Mouse (Mus musculus) v-Abl transformed pro-B cells (cell line): ENCODE results near the gene Myh7b.
"Not testable (repeated sequence)": the region's sequence is repeated elsewhere in the genome, so short reads cannot be mapped to it uniquely, and the experiment has no call there.

Experiments used
- in situ Hi-C, 2 experiments: fragments of 400-800 bp; cut with MboI; formaldehyde crosslinking; loops; one replicate each; pipeline ENCODE4 v1.15.1; 2025; ENCODE audit not compliant: unreplicated experiment in 2 of 2

Myh7b gene

GRCm38 (mm10) chr2:155595516-155595915 is 15.5 kb upstream of the Myh7b start:
- in situ Hi-C loops = loop anchor here in 1 of 2 experiments (10.0 kb wide), 1 partner anchor 521 kb away; the partner anchor contains the start of gene Ahcy

GRCm38 (mm10) chr2:155603707-155604106 is 7.3 kb upstream of the Myh7b start:
- in situ Hi-C loops = no loop called here

- in situ Hi-C loops = no loop called here
These were observed 6.3 kb upstream of the Myh7b start for GRCm38 (mm10) chr2:155604560-155605235.

- in situ Hi-C loops = not testable (repeated sequence)
These were observed 5.8 kb upstream of the Myh7b start for GRCm38 (mm10) chr2:155605236-155605589.

- in situ Hi-C loops = no loop called here
These were observed 4.7 kb upstream of the Myh7b start for GRCm38 (mm10) chr2:155606360-155606759.

- in situ Hi-C loops = no loop called here
These were observed 980 bp downstream of the Myh7b start for GRCm38 (mm10) chr2:155611834-155612550.

GRCm38 (mm10) chr2:155613326-155613755 is 2.3 kb downstream of the Myh7b start:
- in situ Hi-C loops = no loop called here

- in situ Hi-C loops = no loop called here
These were observed 2.9 kb downstream of the Myh7b start for GRCm38 (mm10) chr2:155613953-155614352.

GRCm38 (mm10) chr2:155616971-155617370 is 6.0 kb downstream of the Myh7b start:
- in situ Hi-C loops = loop anchor here (5.0 kb wide), 2 partner anchors 100 to 105 kb away; partner anchors contain the start of genes Acss2 (in 1 of the 2) and Ggt7 (in 1 of the 2)

GRCm38 (mm10) chr2:155619817-155620216 is 8.8 kb downstream of the Myh7b start:
- in situ Hi-C loops = loop anchor here (5.0 kb wide), 2 partner anchors 103 to 108 kb away; partner anchors contain the start of genes Acss2 (in 1 of the 2) and Ggt7 (in 1 of the 2)

GRCm38 (mm10) chr2:155622606-155623005 is 11.6 kb downstream of the Myh7b start:
- in situ Hi-C loops = no loop called here

- in situ Hi-C loops = no loop called here
These were observed 13.0 kb downstream of the Myh7b start for GRCm38 (mm10) chr2:155623996-155624395.

- in situ Hi-C loops = no loop called here
These were observed 13.7 kb downstream of the Myh7b start for GRCm38 (mm10) chr2:155624730-155625129.

- in situ Hi-C loops = no loop called here
These were observed 15.3 kb downstream of the Myh7b start for GRCm38 (mm10) chr2:155626277-155626676.

- in situ Hi-C loops = no loop called here
These were observed 16.2 kb downstream of the Myh7b start for GRCm38 (mm10) chr2:155627030-155627738.

- in situ Hi-C loops = no loop called here
These were observed 17.1 kb downstream of the Myh7b start for GRCm38 (mm10) chr2:155628112-155628511.

GRCm38 (mm10) chr2:155628519-155628918 is 17.5 kb downstream of the Myh7b start:
- in situ Hi-C loops = no loop called here

GRCm38 (mm10) chr2:155629231-155629661 is 18.2 kb downstream of the Myh7b start:
- in situ Hi-C loops = no loop called here

- in situ Hi-C loops = no loop called here
These were observed 19.1 kb downstream of the Myh7b start for GRCm38 (mm10) chr2:155630153-155630552.

- in situ Hi-C loops = no loop called here
These were observed 19.8 kb downstream of the Myh7b start for GRCm38 (mm10) chr2:155630590-155631416.
